Mouse (Mus musculus): ENCODE results near the gene Cd3eap.

The Cd3eap gene

GRCm38 (mm10) chr7:19328425-19328824 lies 30.9 kb downstream of the Cd3eap start:
- DNase-seq = no peak

- no peak for DNase-seq
Observed at GRCm38 (mm10) chr7:19327782-19328181, 31.5 kb downstream of the Cd3eap start.

GRCm38 (mm10) chr7:19327128-19327527 lies 32.2 kb downstream of the Cd3eap start:
- peak; percentile 93 to 96 for DNase-seq

GRCm38 (mm10) chr7:19326359-19326758 lies 32.9 kb downstream of the Cd3eap start:
- DNase-seq = peak; percentile 96

- no peak for DNase-seq
Observed at GRCm38 (mm10) chr7:19325262-19326199, 33.8 kb downstream of the Cd3eap start.

GRCm38 (mm10) chr7:19324221-19324620 lies 35.1 kb downstream of the Cd3eap start:
- DNase-seq = no peak

- DNase-seq = no peak
Observed at GRCm38 (mm10) chr7:19322489-19322888, 36.8 kb downstream of the Cd3eap start.

GRCm38 (mm10) chr7:19321464-19321863 lies 37.8 kb downstream of the Cd3eap start:
- no peak for DNase-seq

GRCm38 (mm10) chr7:19320637-19321036 lies 38.6 kb downstream of the Cd3eap start:
- DNase-seq = no peak

GRCm38 (mm10) chr7:19319906-19320305 lies 39.4 kb downstream of the Cd3eap start:
- peak; percentile 98 to 99 for DNase-seq

- DNase-seq = peak in 1 of 2 experiments; percentile 46
Observed at GRCm38 (mm10) chr7:19319458-19319857, 39.8 kb downstream of the Cd3eap start.

GRCm38 (mm10) chr7:19318676-19319075 lies 40.6 kb downstream of the Cd3eap start:
- no peak for DNase-seq

- DNase-seq = no peak
Observed at GRCm38 (mm10) chr7:19318201-19318600, 41.1 kb downstream of the Cd3eap start.

- DNase-seq = no peak
Observed at GRCm38 (mm10) chr7:19316451-19317161, 42.7 kb downstream of the Cd3eap start.

GRCm38 (mm10) chr7:19314033-19314432 lies 45.2 kb downstream of the Cd3eap start:
- no peak for DNase-seq

- peak; percentile 26 to 63 for DNase-seq
Observed at GRCm38 (mm10) chr7:19311991-19312390, 47.3 kb downstream of the Cd3eap start.

GRCm38 (mm10) chr7:19309884-19310641 lies 49.2 kb downstream of the Cd3eap start, which contains the start of gene Fosb:
TSS of gene Fosb (minus strand) at chr7:19310051.
- peak; percentile 97 for DNase-seq

- no peak for DNase-seq
Observed at GRCm38 (mm10) chr7:19309278-19309883, 49.9 kb downstream of the Cd3eap start.

- peak; percentile 95 to 98 for DNase-seq
Observed at GRCm38 (mm10) chr7:19308454-19309277, 50.6 kb downstream of the Cd3eap start.

- DNase-seq = peak; percentile 88
Observed at GRCm38 (mm10) chr7:19307739-19308453, 51.4 kb downstream of the Cd3eap start.
